Mouse (Mus musculus) c-Kit-positive CD71-positive TER-119-negative erythroid progenitor cells, embryonic 14.5 days (primary cell): Measurements from ENCODE around the gene Cpa5.

Experiments
- DNase-seq: peaks from one replicate; pipeline ENCODE4 v3.0.0-alpha.2; 2013; ENCODE audit warnings: low read depth

The Cpa5 gene

GRCm38 (mm10) chr6:30604342-30604867 lies 6.4 kb upstream of the Cpa5 start:
- no peak for DNase-seq

GRCm38 (mm10) chr6:30605111-30605510 lies 5.7 kb upstream of the Cpa5 start:
- no peak for DNase-seq

GRCm38 (mm10) chr6:30605672-30606071 lies 5.1 kb upstream of the Cpa5 start:
- DNase-seq: no peak

- DNase-seq: no peak
Observed at GRCm38 (mm10) chr6:30611212-30611611, 402 bp downstream of the Cpa5 start.

- no peak for DNase-seq
Observed at GRCm38 (mm10) chr6:30614251-30614650, 3.4 kb downstream of the Cpa5 start.

GRCm38 (mm10) chr6:30615741-30616140 lies 4.9 kb downstream of the Cpa5 start:
- DNase-seq: no peak

GRCm38 (mm10) chr6:30616491-30616941 lies 5.7 kb downstream of the Cpa5 start:
- DNase-seq: no peak

- DNase-seq: no peak
Observed at GRCm38 (mm10) chr6:30617020-30617958, 6.5 kb downstream of the Cpa5 start.

GRCm38 (mm10) chr6:30617959-30618590 lies 7.3 kb downstream of the Cpa5 start:
- DNase-seq: no peak

- DNase-seq: no peak
Observed at GRCm38 (mm10) chr6:30618735-30619134, 7.9 kb downstream of the Cpa5 start.

- no peak for DNase-seq
Observed at GRCm38 (mm10) chr6:30619606-30620005, 8.8 kb downstream of the Cpa5 start.

- DNase-seq: no peak
Observed at GRCm38 (mm10) chr6:30620591-30620990, 9.8 kb downstream of the Cpa5 start.

GRCm38 (mm10) chr6:30620994-30621393 lies 10.2 kb downstream of the Cpa5 start:
- DNase-seq: no peak

- no peak for DNase-seq
Observed at GRCm38 (mm10) chr6:30621986-30622389, 11.2 kb downstream of the Cpa5 start.

- no peak for DNase-seq
Observed at GRCm38 (mm10) chr6:30624763-30625162, 14.0 kb downstream of the Cpa5 start.

- no peak for DNase-seq
Observed at GRCm38 (mm10) chr6:30628152-30628551, 17.3 kb downstream of the Cpa5 start.

- DNase-seq: no peak
Observed at GRCm38 (mm10) chr6:30629989-30630388, 19.2 kb downstream of the Cpa5 start.

- no peak for DNase-seq
Observed at GRCm38 (mm10) chr6:30635361-30635862, 24.6 kb downstream of the Cpa5 start.

GRCm38 (mm10) chr6:30636186-30636842 lies 25.5 kb downstream of the Cpa5 start:
- no peak for DNase-seq

- DNase-seq: peak; percentile 28
Observed at GRCm38 (mm10) chr6:30638674-30639268, 28.0 kb downstream of the Cpa5 start, which contains the start of gene Cpa1. TSS of gene Cpa1 (plus strand) at chr6:30639218.

GRCm38 (mm10) chr6:30643694-30644460 lies 33.1 kb downstream of the Cpa5 start:
- no peak for DNase-seq
